Mouse (Mus musculus) embryo, embryonic 11 days (tissue): ENCODE results near the gene Acp4.
"Not testable (repeated sequence)": the region's sequence is repeated elsewhere in the genome, so short reads cannot be mapped to it uniquely, and the experiment has no call there.

ENCODE experiments used
- DNase-seq: peaks from one replicate; pipeline ENCODE4 v3.0.0-alpha.2; 2015

Gene Acp4

DNA sequence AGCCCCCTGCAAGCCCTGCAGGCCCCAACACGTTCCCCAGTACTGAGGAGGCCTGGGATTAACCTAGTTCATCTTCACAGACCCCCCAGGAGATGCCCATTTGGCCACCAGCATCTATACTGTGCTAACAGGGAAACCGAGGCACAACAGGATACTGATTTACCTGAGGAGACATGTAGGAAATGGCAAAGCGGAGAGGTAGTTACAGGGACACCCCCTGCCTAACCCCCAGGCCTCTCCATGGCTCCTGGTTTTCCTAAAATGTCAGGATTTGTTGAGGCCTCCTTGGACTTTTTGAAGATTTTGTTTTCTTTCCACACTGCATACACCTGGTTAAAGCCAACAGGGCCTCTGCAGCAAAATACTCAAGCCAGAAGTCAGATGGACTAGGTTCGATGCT is at the start of gene Acp4:
Acp4 (minus strand) TSS at position 101 of the 400 bp plus-strand sequence.
- no peak for DNase-seq

DNA sequence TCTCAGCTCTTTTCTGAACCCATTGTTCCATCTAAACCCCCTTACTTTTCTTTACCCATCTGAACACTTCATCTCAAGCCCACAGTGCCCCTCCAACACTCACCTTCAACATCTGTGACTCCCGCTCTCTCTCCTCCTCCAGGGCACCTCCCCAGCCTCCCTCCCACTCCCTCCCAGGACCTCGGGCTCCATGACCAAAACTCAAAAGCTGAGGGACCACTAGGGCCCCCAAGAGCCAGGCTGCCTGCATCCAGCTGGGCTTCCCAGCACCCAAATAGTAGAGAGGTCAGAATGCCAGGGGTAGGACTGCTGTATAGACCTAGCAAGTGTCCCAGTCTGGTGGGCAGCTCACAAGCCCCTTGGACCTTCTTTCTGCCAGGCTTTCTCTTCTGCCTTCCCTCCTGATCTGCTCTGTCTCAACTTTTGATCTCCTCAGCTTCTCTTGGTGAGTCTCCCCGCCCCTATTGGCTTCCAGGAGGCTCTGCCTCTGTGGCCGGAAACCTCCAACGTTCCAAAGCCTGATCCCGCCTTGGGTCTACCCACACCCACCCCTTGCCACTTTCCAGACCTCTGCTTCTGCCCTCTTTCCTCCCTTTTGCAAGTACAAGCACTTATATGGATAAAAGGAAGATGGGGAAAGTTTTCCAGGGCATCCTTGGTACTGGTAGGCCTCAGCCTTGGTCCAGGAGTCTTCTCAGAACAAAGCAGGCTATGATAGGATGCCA is 49.5 kb upstream of the Acp4 start, which contains the start of gene Clec11a:
Clec11a (minus strand) TSS at position 387 of the 725 bp plus-strand sequence.
- DNase-seq = no peak

DNA sequence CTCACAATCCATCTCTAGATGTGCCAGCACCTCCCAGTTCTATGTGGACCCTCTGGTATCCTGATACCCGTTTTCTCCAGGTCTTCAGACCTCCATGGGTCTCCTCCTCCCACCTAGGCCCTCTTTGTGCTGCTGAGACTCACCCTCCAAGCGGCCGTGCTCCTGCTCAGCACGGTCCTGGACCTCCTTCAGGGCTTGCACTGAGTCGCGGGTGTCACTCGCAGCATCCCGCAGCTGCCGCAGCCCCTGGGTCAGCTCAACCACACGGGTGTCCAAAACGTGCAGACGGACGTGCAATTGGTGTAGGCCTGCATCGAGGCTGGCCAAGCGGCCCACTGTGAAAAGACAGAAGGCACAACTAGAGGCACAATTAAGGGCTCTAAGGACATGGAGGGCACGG is 48.5 kb upstream of the Acp4 start:
- no peak for DNase-seq

DNA sequence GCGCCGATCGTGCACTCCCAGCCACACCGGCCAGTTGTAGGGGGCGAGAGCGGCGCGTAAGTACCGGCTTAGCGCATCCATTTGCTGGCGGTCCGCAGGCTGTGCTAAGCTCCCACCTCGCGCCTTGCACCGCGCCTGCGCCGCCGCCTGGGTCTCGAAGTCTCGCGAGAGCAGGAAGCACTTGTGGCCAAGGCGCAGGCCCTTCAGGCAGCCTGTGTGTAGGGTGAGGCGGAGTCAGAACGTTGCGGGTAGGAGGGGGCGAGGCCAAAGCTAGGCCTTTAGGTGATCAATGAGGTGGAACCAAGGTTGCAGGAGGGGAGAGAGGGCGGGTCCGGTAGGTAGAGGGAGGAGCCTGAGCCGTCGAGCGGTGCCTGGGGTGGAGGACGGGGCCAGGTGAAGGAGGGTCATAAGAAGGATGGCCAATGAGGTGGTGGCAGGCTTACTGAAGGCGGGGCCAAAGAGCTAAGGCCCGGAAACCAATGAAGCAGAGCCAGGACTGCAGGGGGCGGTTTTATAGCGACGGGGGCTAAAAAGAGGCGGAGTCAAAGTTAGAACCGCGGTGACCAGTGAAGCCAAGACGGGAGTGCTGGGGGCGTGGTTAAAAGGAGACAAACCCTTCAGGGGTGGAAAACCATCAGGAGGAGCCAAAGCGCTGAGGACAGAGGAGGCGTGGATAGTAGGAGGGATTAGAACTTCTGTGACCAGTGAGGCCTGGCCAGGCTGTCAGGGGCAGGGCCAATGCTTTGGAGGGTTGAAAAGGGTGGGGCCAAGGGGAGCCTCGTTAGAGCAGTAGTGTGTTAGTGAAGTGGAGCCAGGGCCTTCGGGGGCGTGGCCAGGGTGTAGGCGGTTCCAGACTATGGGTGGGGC is 47.8 kb upstream of the Acp4 start:
- peak; percentile 99 for DNase-seq

DNA sequence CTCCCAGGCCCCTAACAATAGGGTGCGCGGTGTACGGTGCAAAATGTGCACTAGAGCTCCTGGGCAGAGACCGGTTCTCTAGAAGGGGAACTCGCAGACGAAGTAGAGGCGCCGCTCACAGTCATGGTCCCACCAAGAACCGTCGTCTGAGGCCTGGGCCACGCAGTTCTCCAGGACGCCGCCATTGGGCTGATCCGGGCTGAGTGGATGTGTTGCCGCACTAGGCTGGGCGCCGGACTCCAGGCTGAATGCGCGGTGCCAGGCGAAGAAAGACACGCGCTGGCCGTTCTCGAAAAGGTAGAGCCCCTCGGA is 47.2 kb upstream of the Acp4 start:
- no peak for DNase-seq

DNA sequence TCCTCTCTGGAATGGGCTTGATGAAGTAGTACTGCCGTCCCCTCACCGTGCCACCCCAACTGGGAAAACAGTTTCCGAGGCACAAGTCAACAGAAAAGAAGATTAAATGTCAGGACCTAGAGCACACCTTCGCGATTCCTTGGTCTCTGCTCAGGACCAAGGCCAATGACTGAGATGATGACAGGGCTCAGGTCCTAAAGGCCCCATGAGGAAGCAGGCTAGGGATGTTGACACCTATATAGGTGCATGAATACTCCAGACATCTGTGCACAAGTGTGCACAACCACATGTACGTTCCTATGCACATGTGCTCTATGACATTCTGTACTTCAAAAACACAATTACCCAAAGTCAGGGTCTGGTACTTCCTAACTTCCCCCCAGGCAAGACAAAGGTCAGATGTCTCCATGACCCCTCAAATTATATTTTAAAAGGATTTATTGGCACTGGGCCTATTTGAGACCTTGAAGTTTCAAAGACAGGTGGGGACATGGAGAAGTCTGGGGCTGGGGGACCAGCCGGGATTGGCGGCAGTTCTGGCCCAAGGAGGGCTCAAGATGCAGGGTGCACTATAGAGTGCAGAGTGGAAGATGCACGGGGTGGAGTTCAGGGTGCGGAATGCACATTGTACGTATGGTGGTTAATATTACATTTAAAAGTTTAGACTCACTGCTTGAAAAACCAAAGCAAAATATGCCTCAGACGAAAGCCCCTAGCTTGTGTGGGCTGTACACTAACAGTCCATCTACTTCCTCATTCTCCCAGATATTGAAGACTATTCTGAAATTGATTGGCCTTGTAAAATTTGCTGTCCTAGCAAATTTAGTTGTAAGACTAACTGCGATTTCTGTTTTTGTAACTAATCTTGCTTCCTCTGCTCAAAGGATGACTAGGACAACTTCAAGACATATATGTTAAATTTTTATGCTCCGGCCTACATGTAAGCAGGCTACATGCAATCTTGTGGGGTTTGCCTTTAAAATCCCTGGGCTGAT is 46.5 kb upstream of the Acp4 start:
- DNase-seq = no peak

DNA sequence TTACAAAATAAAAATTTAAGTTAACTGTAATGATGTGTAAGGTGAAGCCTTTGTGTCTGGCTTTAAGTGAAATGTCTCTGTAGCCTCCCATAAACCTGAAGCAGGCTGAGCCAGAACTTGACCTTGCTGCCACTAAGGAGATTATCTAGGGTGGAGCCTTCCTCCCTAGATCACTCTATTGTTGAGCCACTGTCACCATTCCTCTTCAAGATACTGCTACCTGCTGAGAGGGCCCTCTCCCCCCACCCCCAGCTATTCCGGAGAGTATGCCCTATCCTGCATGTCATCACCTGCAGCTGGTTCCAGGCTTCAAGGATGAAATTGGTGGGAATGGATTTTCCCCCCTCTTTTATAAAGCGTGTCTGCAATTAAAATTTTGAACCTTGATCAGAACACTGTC is 40.3 kb upstream of the Acp4 start:
- not testable (repeated sequence) for DNase-seq

DNA sequence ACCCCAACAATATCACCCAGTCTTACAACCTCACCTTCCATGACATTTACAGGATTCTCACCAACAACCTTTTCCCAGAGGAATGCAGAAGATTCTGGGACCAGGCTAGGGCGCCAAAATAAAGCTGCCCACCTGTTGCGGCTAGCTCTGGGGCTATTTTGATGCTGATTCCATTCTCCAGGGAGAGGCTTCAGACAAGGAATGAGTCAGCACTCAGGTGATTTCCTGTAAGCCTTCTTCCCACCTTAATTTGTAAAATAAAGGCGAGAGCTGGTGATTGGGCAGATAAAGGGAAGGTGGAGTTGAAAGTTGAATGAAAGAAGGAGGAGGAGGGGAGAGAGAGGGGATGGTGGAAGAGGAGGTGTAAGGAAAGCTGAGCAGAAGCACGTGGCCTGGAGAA is 34.2 kb upstream of the Acp4 start:
- no peak for DNase-seq

DNA sequence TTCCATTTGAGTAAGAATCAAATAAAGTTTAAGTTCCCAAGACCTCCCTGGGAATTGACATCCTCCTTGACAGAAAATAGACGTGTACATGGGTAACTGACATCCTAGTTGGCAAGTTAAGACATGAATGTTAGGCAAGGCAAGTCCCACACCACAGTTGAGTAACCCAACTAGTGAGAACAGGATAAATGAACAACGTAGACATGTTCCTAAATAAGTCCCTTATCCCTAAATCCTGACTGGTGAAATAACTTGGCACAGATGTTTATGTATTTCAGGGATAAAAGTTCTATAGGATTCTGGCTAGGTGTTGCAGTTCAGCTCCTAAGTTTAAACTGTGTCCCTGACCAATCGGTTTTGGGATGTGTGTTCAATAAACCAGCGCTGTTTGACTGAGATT is 33.8 kb upstream of the Acp4 start:
- no peak for DNase-seq

DNA sequence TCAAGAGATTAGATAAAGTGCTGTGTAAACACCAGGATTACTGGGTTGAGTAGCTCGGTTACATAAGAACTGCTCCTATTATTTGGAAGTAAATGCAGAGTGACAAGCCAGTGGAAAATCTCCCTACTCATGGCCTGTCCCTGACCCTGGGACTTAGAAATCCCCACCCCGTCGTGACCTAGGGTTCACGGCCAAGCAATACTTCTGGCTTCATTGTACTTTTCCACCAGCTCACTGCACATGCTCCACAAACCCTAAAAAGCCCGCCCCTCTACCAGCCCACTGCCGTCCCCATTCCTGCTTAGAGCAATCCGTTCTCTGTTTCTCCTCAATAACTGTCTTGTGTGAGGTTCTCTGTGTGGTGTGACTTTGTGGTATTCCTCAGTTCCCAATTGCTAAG is 30.6 kb upstream of the Acp4 start:
- DNase-seq = no peak

DNA sequence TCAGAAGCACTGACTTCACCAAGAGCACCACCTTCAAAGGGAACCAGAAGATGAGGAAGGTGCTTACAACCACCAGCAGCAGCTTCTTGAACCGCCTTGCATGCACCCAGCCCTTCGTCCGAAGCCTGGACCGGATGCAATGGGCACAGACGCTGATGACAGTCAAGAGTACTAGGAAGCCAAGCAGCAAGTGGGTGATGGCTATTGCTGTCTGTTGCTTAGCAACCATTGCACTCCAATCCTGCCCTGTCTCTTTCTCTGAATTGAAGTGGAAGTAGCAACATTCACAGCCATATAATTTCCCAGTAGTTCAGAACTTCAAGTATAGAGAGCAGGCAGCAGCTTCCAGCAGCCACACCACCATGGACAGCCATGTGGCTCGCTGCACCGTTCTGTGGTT is 24.4 kb upstream of the Acp4 start:
- DNase-seq = no peak

DNA sequence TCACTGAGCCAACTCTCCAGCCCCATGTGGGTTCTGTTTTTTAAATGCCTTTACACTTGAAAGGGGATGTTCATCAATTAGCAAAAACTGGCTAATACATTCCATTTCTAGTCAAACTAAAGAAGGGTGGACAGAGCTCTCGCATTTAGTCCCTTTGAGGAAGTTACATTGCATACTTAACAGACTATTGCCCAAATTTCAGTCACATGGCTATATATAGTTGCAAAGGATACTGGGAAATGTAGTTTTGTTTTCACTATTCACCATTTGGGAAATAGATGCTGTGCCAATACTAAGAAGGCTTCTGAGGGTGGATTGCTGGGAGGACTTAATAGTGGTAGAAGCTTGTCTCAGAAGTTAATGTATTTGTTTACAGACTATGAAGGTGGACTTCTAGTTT is 23.8 kb upstream of the Acp4 start:
- no peak for DNase-seq

DNA sequence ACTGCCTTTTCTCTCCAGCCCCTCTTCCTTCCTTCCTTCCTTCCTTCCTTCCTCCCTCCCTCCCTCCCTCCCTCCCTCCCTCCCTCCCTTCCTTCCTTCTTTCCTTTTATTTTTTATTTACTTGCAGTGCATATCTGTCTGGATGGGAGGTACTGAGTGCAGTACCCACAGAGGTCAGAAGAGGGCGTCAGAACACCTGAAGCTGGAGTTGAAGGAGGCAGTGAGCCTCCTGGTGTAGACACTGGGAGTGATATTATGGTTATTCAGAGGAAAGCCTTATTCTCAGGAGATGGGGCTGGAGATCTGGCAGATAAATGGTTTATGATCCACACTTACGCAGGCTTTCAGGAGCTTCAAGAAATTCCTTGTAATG is 20.1 kb upstream of the Acp4 start:
- peak; percentile 28 for DNase-seq

DNA sequence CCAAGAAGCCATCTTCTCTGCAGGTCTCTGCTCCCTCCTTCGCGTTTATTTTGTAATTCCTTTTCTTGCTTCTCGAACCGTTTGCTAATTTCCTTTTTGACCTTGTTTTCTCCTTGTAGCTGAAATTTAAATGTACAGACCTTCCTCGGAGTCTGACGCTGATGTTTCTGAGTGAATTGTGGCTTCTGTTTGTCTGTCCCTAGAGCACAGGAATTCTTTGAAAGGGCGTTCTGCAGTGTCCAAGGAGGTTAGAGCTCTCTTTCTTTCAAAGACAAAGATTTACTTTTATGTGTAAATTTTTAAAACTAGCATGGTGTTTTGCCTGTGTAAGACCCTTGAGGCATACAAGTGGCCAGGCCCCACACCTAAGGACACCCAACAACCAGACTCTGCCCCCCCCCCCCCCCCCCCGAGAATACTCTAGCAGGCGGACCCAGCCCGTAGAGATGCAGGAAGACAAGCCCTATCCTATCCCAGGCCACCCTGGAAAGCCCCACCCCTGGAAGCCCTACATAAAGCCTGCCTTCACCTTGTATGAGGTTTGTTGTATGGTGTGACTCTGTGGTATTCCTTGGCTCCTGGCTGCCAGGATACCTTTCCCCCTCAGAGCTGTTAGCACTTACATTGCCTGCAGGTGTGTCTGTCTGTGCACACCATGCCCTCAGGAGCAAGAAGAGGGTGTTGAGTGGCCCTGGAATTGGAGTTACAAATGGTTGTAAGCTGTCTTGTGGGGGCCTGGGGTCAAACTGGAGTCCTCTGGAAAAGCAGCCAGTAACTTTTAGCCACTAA is 19.5 kb upstream of the Acp4 start:
- DNase-seq = no peak

DNA sequence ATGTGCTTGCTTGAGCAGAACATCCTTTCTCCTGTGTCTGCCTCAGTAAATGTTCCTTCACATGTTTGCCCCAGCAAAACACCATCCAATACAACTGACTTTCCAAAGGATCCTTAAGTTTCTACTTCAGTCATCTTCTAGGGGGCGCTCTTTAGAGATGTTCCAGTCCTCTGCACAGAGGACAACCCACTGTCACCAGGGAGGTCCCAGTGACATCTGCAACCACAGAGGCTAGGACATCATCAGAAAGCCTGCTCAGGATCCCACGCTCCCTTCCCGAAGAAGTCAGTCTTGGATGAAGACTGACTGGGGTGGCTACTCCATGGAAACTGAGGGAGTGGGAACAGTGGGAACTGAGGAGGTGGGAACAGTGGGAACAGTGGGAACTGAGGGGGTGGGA is 18.4 kb upstream of the Acp4 start:
- DNase-seq = no peak

DNA sequence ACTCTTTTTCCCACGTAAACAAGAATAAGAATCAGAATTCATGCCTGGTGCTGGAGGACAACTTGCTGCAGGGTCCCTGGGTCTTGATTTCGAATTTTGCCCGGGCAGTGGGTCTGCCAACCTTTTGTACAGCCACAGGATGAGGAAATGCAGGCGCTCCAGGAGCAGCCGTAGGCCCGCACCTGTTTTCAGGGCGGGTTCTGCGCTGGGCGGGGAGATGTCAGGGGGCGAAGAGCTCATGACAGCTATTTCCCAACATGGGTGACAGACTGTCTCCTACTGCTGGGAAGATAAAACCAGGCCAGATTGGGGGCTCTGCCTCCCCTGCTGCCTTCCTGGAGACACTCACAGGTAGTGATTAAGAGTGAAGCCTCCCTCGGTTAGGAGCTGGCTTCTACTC is 16.9 kb upstream of the Acp4 start:
- no peak for DNase-seq

DNA sequence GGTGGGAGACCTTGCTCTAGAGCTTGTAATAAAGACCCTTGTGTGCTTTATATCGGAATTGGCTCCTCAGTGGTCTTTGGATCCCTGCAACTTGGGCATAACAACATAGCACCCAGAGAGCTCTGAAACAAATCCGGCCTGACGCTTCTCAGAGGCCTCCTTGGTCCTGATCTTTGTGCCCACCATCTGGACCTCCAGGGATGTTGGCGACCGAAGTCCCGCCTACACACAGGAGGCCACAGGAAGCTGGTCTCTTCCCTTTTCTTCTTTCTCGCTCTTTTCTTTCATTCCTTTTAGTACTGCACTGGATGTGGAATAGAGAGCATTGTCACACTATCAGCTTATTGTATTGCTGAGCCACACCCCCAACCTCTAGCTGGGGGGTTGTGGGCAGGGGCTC is 16.3 kb upstream of the Acp4 start:
- DNase-seq = no peak

DNA sequence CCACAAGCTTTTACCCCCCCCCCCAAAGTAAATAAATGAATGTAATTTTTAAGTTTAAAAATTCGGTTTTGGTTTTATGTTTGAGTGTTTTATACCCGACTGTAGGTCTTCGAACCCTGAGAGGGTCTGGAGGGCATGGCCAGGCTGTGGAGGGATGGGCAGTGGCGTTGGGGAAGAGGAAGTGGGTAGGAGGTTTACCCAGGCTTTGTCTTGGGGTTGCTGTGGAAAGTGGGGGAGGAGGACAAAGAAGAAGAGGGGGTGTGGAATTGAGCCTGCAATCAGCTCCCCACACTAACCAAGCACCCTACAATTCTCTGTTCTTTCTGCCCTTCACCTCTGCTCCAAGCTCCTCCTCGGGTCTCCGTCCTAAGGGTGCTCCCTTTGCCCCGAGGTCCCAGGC is 15.4 kb upstream of the Acp4 start:
- DNase-seq = no peak

DNA sequence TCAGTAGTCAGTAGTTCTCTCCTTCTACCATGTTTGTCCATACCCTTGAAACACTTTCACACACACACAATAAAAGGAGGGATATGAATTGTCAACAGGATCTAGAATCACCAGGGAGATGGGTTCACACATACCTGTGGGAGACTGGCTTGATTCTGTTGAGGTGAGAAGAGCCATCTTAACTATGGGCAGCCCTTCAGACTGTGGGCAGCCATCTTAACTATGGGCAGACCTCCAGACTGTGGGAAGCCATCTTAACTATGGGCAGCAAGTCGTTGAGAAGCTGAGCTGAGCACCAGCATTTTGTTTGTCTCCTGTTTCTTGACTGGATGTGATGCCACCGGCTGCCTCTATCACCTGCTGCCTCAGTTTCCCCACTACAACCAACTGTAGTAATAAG is 14.1 kb upstream of the Acp4 start:
- DNase-seq = no peak

DNA sequence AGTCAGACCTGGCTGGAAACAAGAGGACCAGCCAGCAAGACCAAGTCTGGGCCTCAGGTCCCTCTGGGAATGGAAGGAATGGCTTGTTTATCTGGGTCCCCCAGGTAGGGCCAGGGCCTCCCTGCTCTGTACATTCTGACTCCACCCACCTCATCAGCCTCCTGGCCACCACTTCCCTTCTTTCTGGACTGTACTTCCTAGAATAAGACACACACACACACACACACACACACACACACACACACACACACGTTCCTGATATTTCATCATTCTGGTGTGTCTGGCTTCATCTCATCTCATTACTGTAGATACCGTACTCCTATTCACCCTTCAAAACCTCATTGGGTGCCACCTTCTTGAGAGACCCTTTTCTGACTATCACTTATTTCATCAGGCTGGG is 12.2 kb upstream of the Acp4 start:
- DNase-seq = no peak

DNA sequence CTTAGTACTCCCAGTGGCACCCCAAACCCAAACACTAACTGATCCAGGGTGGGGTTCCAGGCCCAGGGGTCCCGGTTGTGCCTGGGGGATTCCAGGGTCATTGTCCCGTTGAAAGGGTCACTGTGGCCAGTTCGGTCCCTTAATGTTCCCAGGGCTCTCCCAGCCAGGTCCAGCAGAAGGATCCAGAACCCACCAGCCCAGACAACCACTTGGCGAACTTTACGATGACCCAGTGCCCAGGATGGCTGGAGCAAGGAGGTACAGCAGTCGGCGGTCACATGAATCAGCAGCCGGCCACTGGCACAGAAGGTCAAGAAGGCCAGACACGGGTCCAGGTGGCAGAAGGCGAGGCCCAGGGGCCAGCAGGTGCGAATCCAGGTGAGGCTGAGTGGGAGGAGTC is 10.9 kb upstream of the Acp4 start:
- DNase-seq = no peak

DNA sequence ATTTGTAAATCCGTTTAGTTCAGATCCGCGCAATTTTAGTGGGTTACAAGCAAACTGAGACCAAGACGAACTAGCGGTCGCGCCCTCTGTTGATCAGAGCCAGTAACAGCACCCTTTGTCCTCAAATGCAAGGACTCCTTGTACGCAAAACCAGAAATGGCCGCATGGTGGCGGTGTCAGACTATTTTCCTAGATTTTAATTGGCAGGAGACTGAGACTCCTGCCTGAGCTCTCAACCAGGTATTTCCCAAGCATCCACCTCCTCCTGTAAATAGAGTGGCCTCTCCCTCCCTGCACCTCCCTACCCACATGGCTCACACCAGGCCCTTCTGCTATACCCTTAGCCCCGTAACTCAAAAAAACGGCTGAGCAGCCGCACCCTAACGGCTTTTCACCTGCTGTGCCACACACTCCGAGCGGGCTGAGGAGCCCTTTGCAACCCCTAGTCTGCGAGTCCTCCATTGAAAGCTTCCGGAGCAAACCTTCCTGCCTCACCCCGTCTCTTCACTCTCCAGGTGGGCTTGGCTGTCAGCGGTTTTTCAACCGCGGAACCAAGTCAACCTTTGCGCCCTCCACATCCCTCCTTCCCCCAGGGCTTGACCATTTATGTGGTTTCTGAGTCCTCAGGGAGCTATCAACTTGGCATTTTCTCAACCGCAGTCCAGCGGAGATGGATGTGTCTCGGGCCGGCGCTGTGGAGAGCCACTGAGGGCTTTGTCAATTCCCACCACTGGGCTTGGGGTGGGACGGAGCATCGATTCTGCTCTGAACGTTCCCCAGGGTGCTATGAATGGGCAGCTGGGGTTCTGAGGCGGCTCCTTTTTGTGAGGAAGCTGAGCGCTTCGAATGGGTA is 5.8 kb upstream of the Acp4 start:
- DNase-seq = peak; percentile 94
